Mouse (Mus musculus): ENCODE measurements around the gene Gm21976.

DNA sequence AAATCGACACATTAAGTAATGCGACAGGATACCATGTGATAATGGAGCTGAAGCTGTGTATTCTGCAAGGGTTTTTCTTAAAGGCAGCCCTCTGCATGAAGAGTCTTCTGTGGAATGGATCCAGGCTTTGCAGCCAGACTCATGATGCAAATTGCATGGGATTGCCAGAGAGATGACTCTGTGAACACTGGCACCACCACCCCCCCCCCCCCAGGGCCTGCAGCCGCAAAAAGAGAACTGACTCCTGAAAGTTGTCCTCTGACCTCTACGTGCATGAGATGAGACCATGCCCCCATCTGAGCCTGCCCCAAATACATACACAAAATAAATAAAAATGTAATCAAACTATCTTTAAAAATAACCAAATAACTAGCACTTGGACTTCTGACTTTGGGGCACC is 69.8 kb downstream of the Gm21976 start:
- TF ChIP-seq POLR2A (IDR thresholded peaks at IDR 0.05; ENCODE audit: low read depth, low read length), result no peak
- TF ChIP-seq CTCF (IDR thresholded peaks at IDR 0.05; ENCODE audit: extremely low read depth, insufficient read depth, insufficient read length, insufficient replicate concordance), result no peak
